Mouse (Mus musculus) megakaryocyte, embryonic 14.5 days (primary cell): ENCODE data around the gene Megf8.

Source experiments
- FLI1 ChIP-seq: IDR thresholded peaks from 2 replicates; pipeline ENCODE4 v1.6.1; 2012; ENCODE audit warnings: low read length, inconsistent platforms, mixed read lengths
- GATA1 ChIP-seq: IDR thresholded peaks from 3 replicates; pipeline ENCODE4 v1.6.1; 2012; ENCODE audit warnings: mixed read lengths, low read length, inconsistent platforms, borderline replicate concordance

GRCm38 (mm10) chr7:25412833-25413441 is 96.0 kb downstream of the Megf8 start, which contains the start of gene Cxcl17:
- no peak for TF ChIP-seq GATA1
- TF ChIP-seq FLI1, result no peak
